Mouse (Mus musculus) frontal cortex, postnatal 36 days (tissue): Measurements from ENCODE around the gene Klhdc8a.
"Not testable (repeated sequence)": the region's sequence is repeated elsewhere in the genome, so short reads cannot be mapped to it uniquely, and the experiment has no call there.

Experiments used
- DNase-seq, 2 experiments: peaks; one replicate each; pipeline ENCODE4 v3.0.0; 2022; ENCODE audit warnings: low spot score in 2 of 2

Klhdc8a gene

DNA sequence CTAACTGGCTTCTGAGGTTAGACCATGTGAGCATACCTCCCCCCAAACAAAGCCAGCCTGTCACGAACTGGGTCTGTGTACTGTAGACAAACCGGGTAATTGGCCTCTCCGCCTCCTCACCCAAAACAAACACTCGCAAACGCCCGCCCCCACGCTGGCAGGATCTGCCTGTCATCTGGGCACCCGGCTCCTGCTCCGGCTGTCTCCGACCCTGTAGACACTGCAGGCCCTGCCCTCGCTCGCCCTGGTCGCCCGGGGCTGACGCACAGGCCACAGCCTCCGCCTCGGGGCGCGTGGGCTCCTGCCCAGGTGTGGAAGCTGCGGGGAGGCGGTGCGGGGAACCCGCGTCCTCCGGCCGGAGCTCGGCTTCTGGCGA, at the start of gene Klhdc8a:
Klhdc8a (plus strand) TSS at position 202 of the 376 bp plus-strand sequence.
- DNase-seq, result peak; percentile 60 to 61

DNA sequence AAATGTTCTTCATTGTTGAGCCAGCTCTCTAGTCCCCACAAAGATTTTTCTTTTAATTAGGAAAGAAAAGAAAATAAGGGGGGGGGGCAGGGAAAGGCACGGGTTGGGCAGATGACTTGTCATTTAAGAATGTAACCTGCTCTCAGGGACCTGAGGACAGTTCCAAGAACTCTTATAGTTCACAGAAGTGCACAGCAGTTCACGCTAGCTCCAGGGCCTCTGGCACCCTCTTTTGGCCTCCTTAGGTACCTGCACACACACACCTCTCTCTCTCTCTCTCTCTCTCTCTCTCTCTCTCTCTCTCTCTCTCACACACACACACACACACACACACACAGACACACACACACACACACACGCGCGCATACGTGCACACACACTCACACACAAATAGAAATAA, 44.0 kb upstream of the Klhdc8a start:
- DNase-seq, result no peak

DNA sequence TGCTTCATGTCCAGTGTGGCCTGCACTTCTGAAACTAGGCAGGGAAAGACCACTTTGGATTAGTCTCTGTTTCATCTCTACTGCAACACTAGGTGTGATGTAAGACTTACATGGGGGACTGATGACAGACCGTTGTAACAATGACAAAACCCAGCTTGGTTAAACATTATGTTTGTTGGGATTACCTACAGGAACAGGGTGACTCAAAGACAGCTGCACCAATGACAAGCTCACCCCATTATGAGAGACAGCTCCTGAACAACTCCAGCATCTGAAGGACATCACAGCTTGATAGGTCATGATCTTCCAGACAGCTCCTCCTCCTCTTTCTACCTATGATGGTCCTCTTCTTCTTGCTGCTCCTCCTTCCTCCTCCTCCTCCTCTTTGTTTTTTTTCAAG, 38.1 kb upstream of the Klhdc8a start:
- DNase-seq, result no peak

GRCm38 (mm10) chr1:132261058-132261457, 37.4 kb upstream of the Klhdc8a start:
- no peak for DNase-seq

DNA sequence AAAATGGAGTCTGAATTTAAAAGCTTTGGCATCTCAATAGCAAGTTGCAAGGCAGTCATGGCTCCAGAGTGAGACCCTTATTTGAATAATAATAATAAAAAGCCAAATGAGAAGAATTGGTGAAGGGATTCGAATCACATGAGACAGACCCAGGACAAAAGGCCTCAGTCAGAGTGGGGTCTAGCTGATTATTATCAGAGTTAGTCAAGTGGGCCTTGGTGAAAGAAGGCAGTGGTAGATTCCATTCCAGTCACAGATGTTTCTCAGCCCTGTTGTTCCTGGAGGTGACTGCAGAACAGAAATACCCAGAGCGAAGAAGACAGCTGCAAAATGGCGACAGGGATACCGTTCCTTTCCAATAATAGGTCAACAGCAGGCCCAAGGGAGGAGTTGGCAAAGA, 34.8 kb upstream of the Klhdc8a start:
- DNase-seq, result no peak

- no peak for DNase-seq
Measured at GRCm38 (mm10) chr1:132264577-132264976, 33.8 kb upstream of the Klhdc8a start.

- no peak for DNase-seq
Measured at GRCm38 (mm10) chr1:132265211-132265859, 33.1 kb upstream of the Klhdc8a start.

- DNase-seq, result no peak
Measured at GRCm38 (mm10) chr1:132265936-132266335, 32.5 kb upstream of the Klhdc8a start.

GRCm38 (mm10) chr1:132266791-132267557, 31.5 kb upstream of the Klhdc8a start:
- no peak for DNase-seq

DNA sequence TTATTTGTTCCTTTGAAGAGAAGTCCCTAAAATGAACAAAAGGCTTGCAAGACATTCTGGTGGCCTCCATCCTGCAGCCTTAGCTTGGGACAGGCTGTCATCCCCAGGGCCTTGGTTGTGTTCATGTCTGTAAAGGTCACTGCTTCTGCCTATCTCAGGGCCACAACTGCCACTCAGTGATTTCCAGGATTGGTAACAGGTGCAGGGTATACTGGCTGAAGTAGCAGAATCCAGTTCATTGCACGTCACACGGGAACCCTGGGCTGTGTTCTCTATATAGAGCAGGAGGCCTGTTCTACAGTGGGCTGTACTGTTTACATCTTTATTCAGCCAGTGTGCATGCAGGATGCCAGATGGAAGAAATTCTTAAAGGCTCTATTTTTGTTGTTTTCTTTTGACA, 30.5 kb upstream of the Klhdc8a start:
- DNase-seq, result peak in 1 of 2 experiments; percentile 37

DNA sequence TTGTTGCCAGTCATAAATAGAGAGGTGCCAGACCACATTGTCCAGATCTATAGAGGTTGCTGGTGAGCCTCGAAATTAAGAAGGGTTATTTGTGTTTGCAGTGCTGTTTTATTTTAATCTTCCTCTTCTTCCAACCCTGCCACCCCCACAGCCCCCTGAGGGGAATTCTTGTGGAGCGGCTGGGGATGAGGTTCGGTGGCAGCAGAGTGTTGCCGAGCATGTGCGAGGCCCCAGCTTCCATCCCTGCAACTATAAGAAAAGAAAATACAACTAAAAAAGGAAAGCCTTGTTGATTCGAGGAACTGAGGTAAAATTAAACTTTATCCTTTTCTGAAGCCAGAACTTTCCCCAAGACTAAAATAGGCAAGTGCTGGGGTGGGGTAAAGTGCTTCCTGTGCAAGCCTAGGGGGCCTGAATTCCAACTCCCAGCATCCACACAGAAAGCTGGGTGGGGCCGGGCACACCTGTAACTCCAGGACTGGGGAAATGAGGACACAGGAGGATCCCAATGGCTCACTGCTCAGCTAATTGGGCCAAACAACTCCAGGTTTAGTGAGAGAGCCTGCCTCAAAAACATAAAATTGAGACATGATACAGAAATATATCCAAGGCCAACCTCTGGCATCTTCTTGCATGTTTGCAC, 29.9 kb upstream of the Klhdc8a start:
- DNase-seq, result peak; percentile 17 to 50

DNA sequence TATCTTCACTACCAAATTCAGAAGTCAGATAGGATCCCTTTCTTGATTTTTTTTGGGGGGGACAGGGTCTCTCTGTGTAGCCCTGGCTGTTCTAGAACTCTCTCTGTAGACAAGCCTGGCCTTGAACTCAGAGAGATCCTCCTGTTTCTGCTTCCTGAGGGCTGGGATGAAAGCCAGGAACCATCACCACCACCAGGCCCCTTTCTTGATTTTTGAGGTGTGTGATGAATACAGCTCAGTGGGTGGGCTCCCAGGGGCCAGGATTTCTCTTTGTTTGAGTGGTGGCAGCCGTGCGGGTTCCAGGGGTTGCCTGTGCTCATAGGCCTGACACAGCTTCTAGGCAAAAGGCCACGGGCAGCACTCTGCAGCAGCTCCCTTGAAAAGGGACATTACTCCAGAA, 27.2 kb upstream of the Klhdc8a start:
- DNase-seq, result no peak

DNA sequence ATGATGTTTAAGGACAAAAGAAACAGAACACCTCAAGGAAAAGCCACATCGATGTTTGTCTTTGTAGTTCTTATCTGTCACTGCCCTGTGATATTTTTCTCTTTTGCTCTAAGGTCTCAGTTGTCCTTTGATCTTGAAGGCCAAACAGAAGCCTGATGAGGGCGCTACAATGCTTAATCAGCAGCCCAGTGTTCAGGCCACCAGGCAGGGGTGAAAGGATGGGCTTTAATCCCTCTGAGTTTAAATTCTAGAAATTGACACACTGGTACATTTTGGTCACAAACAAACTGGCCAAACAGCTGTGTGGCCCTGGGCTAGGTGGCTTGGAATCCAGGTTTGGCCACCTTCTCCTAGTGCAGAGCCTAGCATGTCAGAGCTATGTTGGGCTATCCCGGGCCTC, 21.7 kb upstream of the Klhdc8a start:
- DNase-seq, result no peak

- DNase-seq, result no peak
Measured at GRCm38 (mm10) chr1:132277124-132277523, 21.3 kb upstream of the Klhdc8a start.

DNA sequence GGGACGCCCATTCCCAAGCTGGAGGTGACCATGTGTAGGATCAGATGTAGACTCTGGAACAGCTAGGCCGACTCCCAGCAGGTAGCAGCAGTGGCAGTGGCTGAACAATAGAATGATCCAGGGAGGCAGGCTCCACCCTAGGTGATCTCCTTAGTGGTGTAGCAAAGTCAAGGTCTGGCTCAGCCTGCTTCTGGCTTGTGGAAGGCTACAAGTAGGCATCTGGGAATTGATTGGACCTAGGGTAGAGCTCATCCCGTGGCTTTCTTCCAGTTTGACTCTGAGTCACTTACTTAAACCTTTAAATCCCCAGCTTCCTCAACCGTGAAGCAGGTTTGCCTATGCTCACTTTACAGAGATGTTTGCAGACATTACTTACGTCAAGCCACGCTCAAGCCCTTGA, 17.8 kb upstream of the Klhdc8a start:
- DNase-seq, result not testable (repeated sequence)

DNA sequence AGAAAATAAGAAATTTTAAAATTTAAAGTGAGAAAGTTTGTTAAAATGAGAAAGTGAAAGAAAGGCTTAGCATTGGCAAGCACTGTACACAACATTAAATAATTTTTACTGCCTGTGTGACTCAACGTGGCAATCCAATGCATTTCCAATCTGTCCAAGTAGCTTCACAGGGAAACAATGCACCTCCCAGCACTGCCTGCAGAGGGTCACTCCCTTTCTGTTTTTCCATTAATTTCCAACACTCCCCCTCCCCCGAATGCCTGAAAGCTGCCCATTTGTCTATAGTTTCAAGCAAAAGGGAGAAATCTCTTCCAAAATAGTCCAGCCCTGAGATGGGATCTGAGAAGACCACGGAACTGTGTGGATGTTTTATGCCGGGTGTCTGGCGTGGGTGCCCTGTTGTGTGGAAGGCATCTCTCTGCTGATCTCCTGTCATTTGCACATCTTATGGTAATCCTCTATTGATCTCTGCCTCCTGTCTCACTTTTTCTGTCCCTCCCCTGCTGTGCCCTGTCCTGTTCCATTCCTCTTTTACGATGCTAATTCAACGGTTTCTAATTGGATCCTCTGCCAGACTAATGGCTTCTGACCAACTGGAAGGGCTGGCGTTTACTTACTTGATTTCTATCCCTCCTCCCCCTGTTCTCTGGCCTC, 16.8 kb upstream of the Klhdc8a start:
- no peak for DNase-seq

- no peak for DNase-seq
Measured at GRCm38 (mm10) chr1:132282177-132282536, 16.3 kb upstream of the Klhdc8a start.

DNA sequence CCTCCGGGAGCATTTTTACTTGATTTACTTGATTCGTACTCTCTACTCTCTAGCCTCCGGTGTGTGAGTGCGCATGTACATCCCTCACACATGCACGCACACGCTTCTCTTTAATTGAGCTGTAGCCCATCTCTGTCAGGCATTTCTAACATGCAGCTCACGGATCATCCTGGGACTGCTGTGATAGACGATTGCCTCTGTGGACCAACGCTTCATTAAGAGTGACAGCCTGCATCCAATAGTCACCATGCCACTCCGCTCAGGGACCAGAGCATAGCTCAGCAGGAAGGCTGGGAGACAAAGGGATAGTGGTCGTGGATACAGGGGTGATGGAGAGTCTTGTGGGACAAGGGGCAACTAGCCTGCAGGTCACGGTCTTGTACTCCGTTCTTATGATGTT, 15.4 kb upstream of the Klhdc8a start:
- no peak for DNase-seq

DNA sequence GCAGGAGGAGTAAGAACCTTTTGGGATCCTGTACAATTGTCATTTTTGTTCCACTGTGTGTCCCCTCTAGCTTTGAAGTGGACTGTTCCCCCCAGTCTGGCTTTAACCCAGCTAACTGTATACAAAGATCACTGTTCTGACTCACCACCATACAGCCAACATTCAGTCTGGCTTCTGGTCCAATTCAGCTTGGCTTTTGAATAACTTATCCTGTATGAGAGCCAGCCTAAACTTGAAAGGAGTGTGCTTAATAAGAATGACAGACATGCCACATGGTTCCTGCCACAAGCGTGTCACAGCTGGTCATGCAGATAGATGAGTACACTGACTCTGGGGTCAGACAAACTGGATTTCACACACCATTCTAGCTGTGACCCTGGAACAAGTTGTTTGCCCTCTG, 11.7 kb upstream of the Klhdc8a start:
- no peak for DNase-seq

DNA sequence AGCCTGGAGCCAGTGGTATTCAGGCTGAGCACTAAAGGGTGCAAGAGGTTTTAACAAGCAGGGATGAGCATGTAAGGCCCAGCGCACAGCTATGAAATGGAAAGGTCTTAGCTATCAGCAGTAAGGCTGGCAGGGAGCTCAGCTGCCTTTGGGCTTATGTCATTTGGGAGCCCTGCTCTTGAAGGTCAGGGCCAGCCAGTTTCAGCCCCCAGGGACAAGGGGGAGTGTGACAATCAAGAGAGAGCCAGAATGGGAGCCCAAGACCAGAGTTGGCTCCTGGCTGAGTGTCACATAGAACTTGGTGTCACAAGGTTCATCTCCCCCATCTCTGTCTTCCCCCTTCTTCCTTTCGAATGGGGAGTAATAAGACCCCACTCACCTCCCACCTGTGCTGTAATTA, 11.0 kb upstream of the Klhdc8a start:
- DNase-seq, result no peak

DNA sequence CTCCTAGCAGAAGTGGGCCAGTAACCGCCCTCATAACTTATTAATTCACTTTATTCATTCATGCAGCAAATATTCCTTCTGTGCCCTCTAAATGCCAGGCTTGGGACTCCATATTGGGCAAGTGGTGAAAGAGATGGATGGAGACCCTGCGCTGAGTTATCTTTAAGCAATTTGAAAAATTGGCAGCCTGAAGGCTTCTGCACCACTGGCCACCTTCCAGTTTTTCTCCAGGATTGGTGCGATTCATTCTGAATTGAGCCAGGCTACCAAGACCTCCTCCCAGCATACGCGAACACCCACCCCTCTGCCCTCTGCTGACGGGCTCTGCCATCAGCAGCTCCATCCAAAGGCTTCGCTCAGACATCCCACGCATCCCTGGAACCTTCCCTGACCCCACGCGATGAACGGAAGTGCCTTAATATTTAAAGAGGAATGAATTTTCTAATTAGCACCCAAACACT, 10.4 kb upstream of the Klhdc8a start:
- DNase-seq, result no peak

DNA sequence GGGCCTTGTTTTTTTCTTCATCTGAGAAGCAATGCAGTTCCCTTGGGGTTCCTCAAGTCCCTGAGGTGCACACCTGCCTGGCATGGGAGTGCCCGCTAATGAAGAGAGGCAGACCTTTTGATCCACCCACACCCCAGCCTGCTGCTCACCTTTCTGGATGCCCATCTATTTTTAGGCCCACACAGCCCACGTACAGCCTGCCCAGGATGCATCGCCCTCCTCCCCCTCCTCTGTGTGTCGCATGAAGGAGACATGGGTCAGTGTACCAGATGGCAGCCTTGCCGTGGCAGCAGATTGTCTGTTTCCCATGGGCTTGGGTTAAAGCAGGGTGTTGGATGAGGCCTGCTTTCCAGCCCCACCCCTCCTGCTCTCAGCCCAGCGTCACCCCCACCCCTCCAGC, 8.5 kb upstream of the Klhdc8a start:
- no peak for DNase-seq
